Mouse (Mus musculus) intestine, postnatal 0 days (tissue): ENCODE data around the gene Hnrnpul2. TPM values are rescaled to one million over a fixed set of nuclear protein-coding genes. Genes with fewer than 3 reads are reported as not detected.

Source experiments
- ATAC-seq: fragments of 200-750 bp; cut with Nextera tagmentation; 2 replicates; pipeline ENCODE4 v1.8.0; 2017; ENCODE audit warnings: mild to moderate bottlenecking, moderate TSS enrichment, moderate library complexity
- H3K27ac ChIP-seq: fragments of 300-500 bp; sonication (generic); 2 replicates; pipeline ENCODE4 v1.5.1; 2014; ENCODE audit warnings: mild to moderate bottlenecking, low read depth, low read length, moderate library complexity
- H3K27me3 ChIP-seq: fragments of 300-500 bp; sonication (generic); replicated peaks from 2 replicates; pipeline ENCODE4 v1.6.1; 2014; ENCODE audit warnings: low read length, mixed read lengths; ENCODE audit not compliant: control insufficient read depth, insufficient read depth
- H3K36me3 ChIP-seq: fragments of 300-500 bp; sonication (generic); 2 replicates; pipeline ENCODE4 v1.6.1; 2014; ENCODE audit warnings: mild to moderate bottlenecking, moderate library complexity; ENCODE audit not compliant: control insufficient read depth, insufficient read depth
- H3K4me1 ChIP-seq: fragments of 300-500 bp; sonication (generic); replicated peaks from 2 replicates; pipeline ENCODE4 v1.6.1; 2014; ENCODE audit warnings: antibody characterized with exemption, low read length, mixed read lengths; ENCODE audit not compliant: control insufficient read depth, insufficient read depth
- H3K4me2 ChIP-seq: fragments of 300-500 bp; sonication (generic); replicated peaks from 2 replicates; pipeline ENCODE4 v1.6.1; 2014; ENCODE audit warnings: low read depth, mild to moderate bottlenecking, moderate library complexity
- H3K4me3 ChIP-seq: fragments of 300-500 bp; sonication (generic); 2 replicates; pipeline ENCODE4 v1.5.1; 2014; ENCODE audit warnings: low read depth, low read length
- H3K9ac ChIP-seq: fragments of 300-500 bp; sonication (generic); 2 replicates; pipeline ENCODE4 v1.6.1; 2014; ENCODE audit warnings: mild to moderate bottlenecking, low read depth, low read length
- H3K9me3 ChIP-seq: fragments of 300-500 bp; sonication (generic); 2 replicates; pipeline ENCODE4 v1.6.1; 2016; ENCODE audit warnings: mixed run types; ENCODE audit not compliant: control insufficient read depth
- CTCF ChIP-seq: sonication (generic); IDR thresholded peaks from 2 replicates; pipeline ENCODE4 v1.5.1; 2016; ENCODE audit warnings: low read depth, mild to moderate bottlenecking, control low read depth, antibody characterized with exemption, moderate library complexity
- WGBS: fragments of 180-500 bp; shearing (Covaris S2); extraction: QIAGEN DNeasy Blood & Tissue Kit; methylation state at CpG from one replicate; pipeline ENCODE4 v1.1.7; 2014; 5-methylcytosine and 5-hydroxymethylcytosine counted together
- polyA plus RNA-seq: library from polyadenylated mRNA; unstranded; fragments of >200 nt; fragmentation: Nextera tagmentation; extraction: Ambion mirVana; gene quantifications from 2 replicates; pipeline ENCODE4 v1.2.1, GENCODE M21; 2015

Hnrnpul2 gene
- polyA plus RNA-seq, 1 experiment from 2014 or later: 5.4 TPM

- Histone ChIP-seq H3K4me1 (no peaks in the 10 kb centered on the region), H3K27ac (no peak overlapping the region), H3K36me3 (peaks cover 23% of the 10 kb centered on the region), H3K9me3 (no peaks in the 10 kb centered on the region), H3K4me3 (no peak overlapping the region), H3K9ac (no peak overlapping the region), H3K27me3 (no peaks in the 10 kb centered on the region), H3K4me2 (no peak overlapping the region)
- no peak for ATAC-seq
- TF ChIP-seq CTCF: peak; percentile 76
- WGBS: 64% methylated on average over 5 of the region's 5 CpGs
These were observed 24.7 kb downstream of the Hnrnpul2 start for GRCm38 (mm10) chr19:8844371-8845129.

GRCm38 (mm10) chr19:8848356-8848755 lies 28.5 kb downstream of the Hnrnpul2 start:
- ATAC-seq: no peak
- Histone ChIP-seq H3K4me2 (no peak overlapping the region), H3K27ac (no peak overlapping the region), H3K4me3 (no peak overlapping the region), H3K27me3 (no peaks in the 10 kb centered on the region), H3K9ac (no peak overlapping the region), H3K4me1 (no peaks in the 10 kb centered on the region), H3K9me3 (no peaks in the 10 kb centered on the region), H3K36me3 (peaks cover 23% of the 10 kb centered on the region)
- no peak for TF ChIP-seq CTCF
- 64% methylated on average over 5 of the region's 5 CpGs for WGBS

- no peak for TF ChIP-seq CTCF
- H3K27ac ChIP-seq: peak within 1 kb of the TSS; percentile 11
These were observed 30.6 kb downstream of the Hnrnpul2 start, which contains the start of gene Lrrn4cl for GRCm38 (mm10) chr19:8850402-8850901. Lrrn4cl (plus strand) TSS chr19:8850768.

GRCm38 (mm10) chr19:8851639-8852038 lies 31.8 kb downstream of the Hnrnpul2 start:
- H3K27me3 ChIP-seq: no peaks in the 10 kb centered on the region
- no peak overlapping the region for H3K27ac ChIP-seq
- no peak overlapping the region for H3K4me3 ChIP-seq
- ATAC-seq: no peak
- H3K4me1 ChIP-seq: no peaks in the 10 kb centered on the region
- peaks cover 13% of the 10 kb centered on the region for H3K36me3 ChIP-seq
- TF ChIP-seq CTCF: peak; percentile 35
- peak overlapping the region; percentile 14; the same call in 1 of the 2 replicates for H3K4me2 ChIP-seq
- H3K9ac ChIP-seq: no peak overlapping the region
- 40% methylated on average over 7 of the region's 7 CpGs for WGBS
- no peaks in the 10 kb centered on the region for H3K9me3 ChIP-seq

More at GRCm38 (mm10) chr19:8850402-8850901, 30.6 kb downstream of the Hnrnpul2 start, which contains the start of gene Lrrn4cl:
- no peak within 1 kb of the TSS for H3K4me3 ChIP-seq
- H3K27me3 ChIP-seq: no peaks in the 10 kb centered on the region
- no peaks in the 10 kb centered on the region for H3K4me1 ChIP-seq
- H3K4me2 ChIP-seq: peak within 1 kb of the TSS; percentile 14; the same call in 1 of the 2 replicates
- peaks cover 23% of the 10 kb centered on the region for H3K36me3 ChIP-seq
- H3K9ac ChIP-seq: 0 out of 2 replicates have a peak within 1 kb of the TSS, but pooled peaks have one; percentile 23
- WGBS: 21% methylated on average over 7 of the region's 7 CpGs
- peak; percentile 74 for ATAC-seq
- H3K9me3 ChIP-seq: no peaks in the 10 kb centered on the region

GRCm38 (mm10) chr19:8852236-8852928 lies 32.6 kb downstream of the Hnrnpul2 start:
- Histone ChIP-seq H3K4me2 (no peak overlapping the region), H3K27me3 (no peaks in the 10 kb centered on the region), H3K4me3 (no peak overlapping the region), H3K4me1 (no peaks in the 10 kb centered on the region), H3K9ac (no peak overlapping the region), H3K27ac (no peak overlapping the region), H3K9me3 (no peaks in the 10 kb centered on the region), H3K36me3 (0 out of 2 replicates have a peak, but pooled peaks cover 6% of the 10 kb centered on the region)
- 47% methylated on average over 10 of the region's 10 CpGs for WGBS
- no peak for TF ChIP-seq CTCF
- no peak for ATAC-seq

GRCm38 (mm10) chr19:8853117-8853516 lies 33.3 kb downstream of the Hnrnpul2 start:
- no peaks in the 10 kb centered on the region for H3K4me1 ChIP-seq
- H3K27ac ChIP-seq: no peak overlapping the region
- H3K27me3 ChIP-seq: no peaks in the 10 kb centered on the region
- ATAC-seq: no peak
- WGBS: 83% methylated on average over 3 of the region's 3 CpGs
- no peaks in the 10 kb centered on the region for H3K9me3 ChIP-seq
- H3K4me2 ChIP-seq: no peak overlapping the region
- no peak overlapping the region for H3K9ac ChIP-seq
- H3K36me3 ChIP-seq: no peaks in the 10 kb centered on the region
- no peak overlapping the region for H3K4me3 ChIP-seq
- TF ChIP-seq CTCF: no peak
